Mouse (Mus musculus) kidney, postnatal 25 days (tissue): ENCODE measurements around the gene 1700023F06Rik.

Experiments
- DNase-seq, 2 experiments: peaks; one replicate each; pipeline ENCODE4 v3.0.0; 2021; ENCODE audit warnings: mixed read lengths in 2 of 2

Gene 1700023F06Rik

GRCm38 (mm10) chr11:103160738-103161137 is 47.6 kb downstream of the 1700023F06Rik start:
- DNase-seq: no peak

DNA sequence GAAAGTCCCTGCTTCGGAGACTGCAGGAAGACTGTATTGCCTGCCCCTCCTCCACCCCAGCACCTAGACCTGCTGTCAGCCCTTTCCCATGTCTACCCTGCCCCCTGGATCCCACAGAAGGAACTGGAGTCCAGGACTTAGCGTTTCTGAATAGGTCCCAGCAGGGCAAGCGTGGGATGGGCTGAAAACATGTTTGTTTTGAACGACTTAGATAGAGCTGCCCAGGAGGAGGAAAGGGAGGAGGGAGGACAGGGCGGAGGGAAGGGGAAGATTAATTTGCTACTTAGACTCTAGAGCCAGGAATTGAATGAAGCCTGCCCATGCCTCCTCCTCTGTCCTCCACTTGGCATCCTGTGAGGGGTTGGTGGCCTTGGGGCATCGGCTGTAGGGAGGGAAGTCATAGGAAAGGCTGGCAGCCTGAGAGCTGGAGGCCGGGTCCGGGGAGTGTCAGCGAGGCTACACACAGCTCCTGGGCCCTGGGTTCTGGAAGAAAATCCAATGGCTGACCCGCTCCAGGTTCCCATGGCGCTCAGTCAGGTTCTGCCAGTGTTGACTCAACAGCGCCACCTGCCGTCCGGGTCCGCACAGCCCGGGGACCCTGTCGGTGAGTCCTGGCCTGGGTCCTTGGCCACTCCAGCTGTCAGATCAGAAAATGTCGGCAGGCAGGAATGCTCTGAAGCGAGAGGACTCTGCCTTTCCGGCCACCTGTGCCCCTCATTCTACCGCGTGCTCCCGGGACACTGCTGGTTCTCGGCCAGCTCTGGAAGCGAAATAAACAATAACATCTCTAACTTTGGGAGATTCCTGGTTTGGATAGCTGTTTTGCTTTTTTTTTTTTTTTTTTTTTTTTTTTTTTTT is 49.5 kb downstream of the 1700023F06Rik start:
- peak; percentile 96 to 98 for DNase-seq

GRCm38 (mm10) chr11:103149771-103150170 is 58.6 kb downstream of the 1700023F06Rik start:
- no peak for DNase-seq
